Mouse (Mus musculus): ENCODE measurements around the gene Spaca3. TPM values are rescaled to one million over a fixed set of nuclear protein-coding genes. Genes with fewer than 3 reads are reported as not detected.
A peak's percentile ranks its signal among the peaks of the same experiment; 100 is the strongest.

The Spaca3 gene
- not detected in 2 replicates for polyA plus RNA-seq (2014; fragmentation: Nextera tagmentation; extraction: Ambion mirVana)

DNA sequence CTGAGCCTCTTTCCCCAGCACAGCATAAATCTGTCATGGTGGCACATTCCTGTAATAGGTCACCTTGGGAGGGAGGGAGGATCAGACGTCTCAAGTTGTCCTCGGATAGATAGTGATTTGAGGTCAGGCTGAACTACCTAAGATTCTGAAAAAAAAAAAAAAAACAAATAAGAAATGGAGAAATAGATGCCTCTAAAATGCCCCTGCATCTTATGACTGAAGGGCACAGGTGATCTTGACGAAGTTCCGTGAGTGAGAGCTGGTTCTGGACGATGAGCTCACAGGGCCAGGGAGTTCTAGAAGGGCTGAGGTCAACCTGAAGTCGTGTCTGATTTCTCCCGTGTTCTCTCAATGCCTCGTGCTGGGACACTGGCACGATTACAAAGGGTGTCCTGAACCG is at the start of gene Spaca3:
TSS of gene Spaca3 (plus strand) at position 301 of the 400 bp plus-strand sequence.
- Histone ChIP-seq H3K9ac (ENCODE audit: low read depth, low read length) (no peak within 1 kb of the TSS), H3K27me3 (replicated peaks; ENCODE audit: control insufficient read depth, insufficient read depth, low read length) (no peaks in the 10 kb centered on the region), H3K36me3 (ENCODE audit: control insufficient read depth, insufficient read depth, low read length) (no peaks in the 10 kb centered on the region), H3K4me2 (ENCODE audit: low read depth, low read length) (no peak within 1 kb of the TSS), H3K27ac (replicated peaks; ENCODE audit: low read depth, low read length) (no peak within 1 kb of the TSS), H3K4me3 (ENCODE audit: low read depth, low read length) (no peak within 1 kb of the TSS), H3K9me3 (ENCODE audit: control insufficient read depth, low read length) (no peaks in the 10 kb centered on the region), H3K4me1 (ENCODE audit: control insufficient read depth, insufficient read depth, low read length) (no peaks in the 10 kb centered on the region)
- DNase-seq (ENCODE audit: low spot score) (no peak), ATAC-seq (ENCODE audit: low read depth) (no peak)
- WGBS, result 70% methylated on average over 10 of the region's 10 CpGs

DNA sequence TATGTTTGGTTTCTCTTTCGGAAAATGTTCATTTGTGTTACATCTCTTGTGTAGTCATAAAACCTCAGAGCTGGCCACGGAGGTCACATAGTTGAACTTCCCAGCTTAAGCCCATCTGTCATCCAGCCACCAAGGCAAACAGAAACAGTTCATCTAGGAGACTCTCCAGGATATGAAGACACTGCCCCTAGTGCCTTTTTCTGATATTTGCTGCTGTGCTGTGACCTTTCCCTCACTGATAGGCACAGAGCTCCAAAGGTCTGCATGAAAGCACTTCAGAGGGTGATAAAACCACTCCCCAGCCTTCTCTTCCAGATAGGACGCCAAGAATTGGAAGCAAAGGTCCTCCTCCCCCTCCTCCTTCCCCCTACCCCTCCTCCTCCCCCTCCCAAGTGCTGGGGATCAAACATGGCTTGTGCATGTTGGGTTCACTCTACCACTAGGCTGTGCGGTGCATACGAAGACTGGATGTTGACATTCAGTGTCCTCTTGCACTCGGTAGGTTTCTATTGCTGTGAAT is 49.6 kb upstream of the Spaca3 start:
- Histone ChIP-seq H3K4me2 (ENCODE audit: low read depth, low read length) (no peak overlapping the region), H3K9ac (ENCODE audit: low read depth, low read length) (no peak overlapping the region), H3K36me3 (ENCODE audit: control insufficient read depth, insufficient read depth, low read length) (0 out of 2 replicates have a peak, but pooled peaks cover 5% of the 10 kb centered on the region), H3K9me3 (ENCODE audit: control insufficient read depth, low read length) (no peaks in the 10 kb centered on the region), H3K4me3 (ENCODE audit: low read depth, low read length) (no peak overlapping the region), H3K27me3 (replicated peaks; ENCODE audit: control insufficient read depth, insufficient read depth, low read length) (no peaks in the 10 kb centered on the region), H3K4me1 (ENCODE audit: control insufficient read depth, insufficient read depth, low read length) (peaks cover 14% of the 10 kb centered on the region), H3K27ac (replicated peaks; ENCODE audit: low read depth, low read length) (no peak overlapping the region)
- WGBS, result 69% methylated on average over 6 of the region's 6 CpGs
- DNase-seq (ENCODE audit: low spot score) (no peak), ATAC-seq (ENCODE audit: low read depth) (no peak)

GRCm38 (mm10) chr11:80809666-80809992 is 48.5 kb upstream of the Spaca3 start:
- no peaks in the 10 kb centered on the region for H3K27me3 ChIP-seq (replicated peaks; ENCODE audit: control insufficient read depth, insufficient read depth, low read length)
- ATAC-seq (ENCODE audit: low read depth), result peak; percentile 7; the same call in 1 of the 2 replicates
- peak overlapping the region; percentile 85 for H3K9ac ChIP-seq (ENCODE audit: low read depth, low read length)
- WGBS, result 21% methylated on average over 6 of the region's 6 CpGs
- peak overlapping the region; percentile 86 for H3K4me2 ChIP-seq (ENCODE audit: low read depth, low read length)
- peak overlapping the region; percentile 64 for H3K4me3 ChIP-seq (ENCODE audit: low read depth, low read length)
- peaks cover 15% of the 10 kb centered on the region for H3K36me3 ChIP-seq (ENCODE audit: control insufficient read depth, insufficient read depth, low read length)
- DNase-seq (ENCODE audit: low spot score), result no peak
- peak overlapping the region; percentile 88 for H3K27ac ChIP-seq (replicated peaks; ENCODE audit: low read depth, low read length)
- H3K9me3 ChIP-seq (ENCODE audit: control insufficient read depth, low read length), result no peaks in the 10 kb centered on the region
- peaks cover 14% of the 10 kb centered on the region for H3K4me1 ChIP-seq (ENCODE audit: control insufficient read depth, insufficient read depth, low read length)

DNA sequence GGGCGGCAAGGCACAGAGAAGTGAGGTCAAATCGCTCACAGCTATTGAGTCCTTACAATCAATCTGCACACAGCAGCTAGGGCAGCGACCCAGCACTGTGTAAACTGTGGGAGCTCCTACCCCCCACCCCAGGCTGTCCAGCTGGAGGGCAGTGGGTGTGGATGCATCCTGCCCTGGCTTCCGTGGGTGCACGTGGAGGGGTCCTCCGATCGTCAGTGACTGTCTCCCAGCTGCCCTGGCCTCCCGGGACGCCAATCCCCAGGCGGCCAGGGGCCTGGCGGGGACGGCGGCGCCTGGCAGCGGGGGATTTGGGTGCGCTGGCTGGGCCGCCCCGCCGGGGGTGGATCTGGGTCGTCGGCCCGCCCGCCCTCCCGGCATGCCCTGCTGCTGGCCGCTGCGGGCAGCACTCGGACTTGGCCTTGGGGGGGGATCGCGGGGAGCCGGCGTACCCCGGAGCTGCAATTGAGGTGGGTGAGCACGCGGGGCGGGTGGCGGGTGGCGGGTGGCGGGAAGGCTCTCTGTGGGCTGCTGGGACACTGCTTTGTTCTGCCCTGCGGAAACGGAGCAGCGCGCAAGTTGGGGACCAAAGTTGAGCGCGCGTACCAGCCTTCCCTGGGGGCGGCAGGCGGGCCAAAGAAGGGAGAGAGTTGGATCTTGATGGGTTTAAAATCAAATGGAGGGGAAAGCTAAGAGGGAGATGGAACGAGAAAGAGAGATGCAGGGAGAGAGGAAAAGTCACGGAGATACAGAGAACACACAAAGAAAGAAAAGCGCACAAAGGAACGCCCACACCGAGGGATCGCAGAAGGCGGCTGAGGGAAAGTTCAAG is 48.0 kb upstream of the Spaca3 start, which contains the start of gene Tmem98:
TSS of gene Tmem98 (plus strand) at position 183 of the 829 bp plus-strand sequence.
- DNase-seq (ENCODE audit: low spot score), result peak; percentile 53
- Histone ChIP-seq H3K4me2 (ENCODE audit: low read depth, low read length) (peak within 1 kb of the TSS; percentile 86), H3K9ac (ENCODE audit: low read depth, low read length) (peak within 1 kb of the TSS; percentile 85), H3K36me3 (ENCODE audit: control insufficient read depth, insufficient read depth, low read length) (peaks cover 21% of the 10 kb centered on the region), H3K4me1 (ENCODE audit: control insufficient read depth, insufficient read depth, low read length) (peaks cover 14% of the 10 kb centered on the region), H3K9me3 (ENCODE audit: control insufficient read depth, low read length) (no peaks in the 10 kb centered on the region), H3K27me3 (replicated peaks; ENCODE audit: control insufficient read depth, insufficient read depth, low read length) (no peaks in the 10 kb centered on the region), H3K27ac (replicated peaks; ENCODE audit: low read depth, low read length) (peak within 1 kb of the TSS; percentile 88), H3K4me3 (ENCODE audit: low read depth, low read length) (peak within 1 kb of the TSS; percentile 64)
- peak; percentile 84 for ATAC-seq (ENCODE audit: low read depth)
- 2% methylated on average over 37 of the region's 54 CpGs for WGBS

DNA sequence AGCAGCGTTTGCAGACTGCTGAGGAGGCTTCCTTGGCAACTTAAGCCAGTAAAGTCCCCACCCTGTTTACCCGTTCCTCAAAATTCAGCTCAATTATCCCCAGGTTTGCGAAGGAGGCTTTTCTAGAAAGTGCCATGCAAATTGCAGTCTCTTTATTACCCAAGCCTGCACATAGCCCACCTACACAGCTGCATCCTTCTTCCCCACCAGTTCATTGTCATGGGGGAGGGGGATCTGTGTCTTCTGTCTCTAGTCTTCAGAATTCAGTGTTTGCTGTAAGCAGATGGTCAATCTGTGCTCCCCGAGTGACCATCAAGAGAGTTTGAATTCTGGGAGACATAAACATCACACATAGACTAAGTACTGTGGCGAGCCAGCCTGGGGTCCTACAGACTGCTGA is 47.0 kb upstream of the Spaca3 start:
- H3K36me3 ChIP-seq (ENCODE audit: control insufficient read depth, insufficient read depth, low read length), result peaks cover 28% of the 10 kb centered on the region
- no peak for ATAC-seq (ENCODE audit: low read depth)
- peak overlapping the region; percentile 86 for H3K4me2 ChIP-seq (ENCODE audit: low read depth, low read length)
- H3K9ac ChIP-seq (ENCODE audit: low read depth, low read length), result peak overlapping the region; percentile 85
- H3K4me1 ChIP-seq (ENCODE audit: control insufficient read depth, insufficient read depth, low read length), result peaks cover 14% of the 10 kb centered on the region
- H3K4me3 ChIP-seq (ENCODE audit: low read depth, low read length), result peak overlapping the region; percentile 64
- 18% methylated on average over 5 of the region's 5 CpGs for WGBS
- peak overlapping the region; percentile 88; the same call in 1 of the 2 replicates for H3K27ac ChIP-seq (replicated peaks; ENCODE audit: low read depth, low read length)
- H3K27me3 ChIP-seq (replicated peaks; ENCODE audit: control insufficient read depth, insufficient read depth, low read length), result no peaks in the 10 kb centered on the region
- DNase-seq (ENCODE audit: low spot score), result no peak
- H3K9me3 ChIP-seq (ENCODE audit: control insufficient read depth, low read length), result no peaks in the 10 kb centered on the region

DNA sequence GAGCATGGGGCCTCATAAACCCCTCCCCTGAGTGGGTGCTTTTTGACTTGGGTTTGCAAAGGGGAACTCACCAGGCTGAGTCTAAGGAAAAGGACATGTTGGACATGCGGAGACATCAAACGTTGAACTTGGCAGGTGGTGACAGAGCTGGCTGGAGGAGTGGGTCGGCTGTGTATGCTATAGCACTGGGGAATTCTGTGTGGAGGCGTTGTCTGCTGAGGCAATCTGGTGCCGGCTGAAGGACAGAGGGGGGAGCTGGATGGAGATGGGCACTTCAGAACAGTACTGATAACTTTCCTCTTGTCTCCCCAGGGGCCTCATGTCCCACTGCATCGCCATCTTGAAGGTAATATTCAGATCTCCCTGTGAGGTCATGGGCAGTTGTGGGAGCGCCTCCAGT is 42.8 kb upstream of the Spaca3 start:
- Histone ChIP-seq H3K9ac (ENCODE audit: low read depth, low read length) (no peak overlapping the region), H3K36me3 (ENCODE audit: control insufficient read depth, insufficient read depth, low read length) (peaks cover 42% of the 10 kb centered on the region), H3K9me3 (ENCODE audit: control insufficient read depth, low read length) (no peaks in the 10 kb centered on the region), H3K27ac (replicated peaks; ENCODE audit: low read depth, low read length) (no peak overlapping the region), H3K4me3 (ENCODE audit: low read depth, low read length) (no peak overlapping the region), H3K4me1 (ENCODE audit: control insufficient read depth, insufficient read depth, low read length) (0 out of 2 replicates have a peak, but pooled peaks cover 14% of the 10 kb centered on the region), H3K27me3 (replicated peaks; ENCODE audit: control insufficient read depth, insufficient read depth, low read length) (no peaks in the 10 kb centered on the region), H3K4me2 (ENCODE audit: low read depth, low read length) (no peak overlapping the region)
- ATAC-seq (ENCODE audit: low read depth) (no peak), DNase-seq (ENCODE audit: low spot score) (no peak)
- 80% methylated on average over 7 of the region's 7 CpGs for whole genome bisulfite sequencing

GRCm38 (mm10) chr11:80818060-80818697 is 40.0 kb upstream of the Spaca3 start:
- H3K4me3 ChIP-seq (ENCODE audit: low read depth, low read length), result no peak overlapping the region
- no peaks in the 10 kb centered on the region for H3K27me3 ChIP-seq (replicated peaks; ENCODE audit: control insufficient read depth, insufficient read depth, low read length)
- no peak overlapping the region; the same call in 1 of the 2 replicates for H3K9ac ChIP-seq (ENCODE audit: low read depth, low read length)
- H3K4me1 ChIP-seq (ENCODE audit: control insufficient read depth, insufficient read depth, low read length), result 0 out of 2 replicates have a peak, but pooled peaks cover 7% of the 10 kb centered on the region
- DNase-seq (ENCODE audit: low spot score) (peak; percentile 92), ATAC-seq (ENCODE audit: low read depth) (peak; percentile 80)
- peak overlapping the region; percentile 11; the same call in 1 of the 2 replicates for H3K4me2 ChIP-seq (ENCODE audit: low read depth, low read length)
- H3K27ac ChIP-seq (replicated peaks; ENCODE audit: low read depth, low read length), result 0 out of 2 replicates have a peak overlapping the region, but pooled peaks have one; percentile 19
- no peaks in the 10 kb centered on the region for H3K9me3 ChIP-seq (ENCODE audit: control insufficient read depth, low read length)
- peaks cover 55% of the 10 kb centered on the region for H3K36me3 ChIP-seq (ENCODE audit: control insufficient read depth, insufficient read depth, low read length)
- WGBS, result 26% methylated on average over 11 of the region's 11 CpGs

DNA sequence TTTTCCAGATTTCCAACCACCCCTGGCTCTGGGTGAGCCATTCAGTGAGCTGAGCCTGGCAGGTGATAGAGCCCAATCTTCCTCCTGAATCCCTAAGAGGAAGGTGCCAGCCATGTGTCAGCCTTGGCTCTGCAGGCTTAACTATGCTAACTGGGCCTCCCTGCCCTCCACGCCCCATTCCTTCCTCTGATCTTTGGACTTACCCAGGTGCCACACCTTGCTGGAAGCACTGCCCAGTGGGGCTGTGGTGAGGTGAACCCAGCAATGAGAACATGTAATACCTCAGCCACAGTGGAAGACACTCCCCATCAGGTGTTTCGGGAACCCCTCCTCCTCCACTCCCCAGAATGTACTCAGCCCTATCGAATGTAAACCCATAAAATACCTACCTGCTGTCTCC is 38.1 kb upstream of the Spaca3 start:
- H3K4me1 ChIP-seq (ENCODE audit: control insufficient read depth, insufficient read depth, low read length), result 0 out of 2 replicates have a peak, but pooled peaks cover 7% of the 10 kb centered on the region
- no peak for ATAC-seq (ENCODE audit: low read depth)
- H3K36me3 ChIP-seq (ENCODE audit: control insufficient read depth, insufficient read depth, low read length), result peaks cover 35% of the 10 kb centered on the region
- no peaks in the 10 kb centered on the region for H3K27me3 ChIP-seq (replicated peaks; ENCODE audit: control insufficient read depth, insufficient read depth, low read length)
- no peak overlapping the region for H3K9ac ChIP-seq (ENCODE audit: low read depth, low read length)
- 82% methylated on average over 3 of the region's 3 CpGs for WGBS
- H3K9me3 ChIP-seq (ENCODE audit: control insufficient read depth, low read length), result no peaks in the 10 kb centered on the region
- no peak overlapping the region for H3K27ac ChIP-seq (replicated peaks; ENCODE audit: low read depth, low read length)
- DNase-seq (ENCODE audit: low spot score), result no peak
- H3K4me3 ChIP-seq (ENCODE audit: low read depth, low read length), result no peak overlapping the region
- no peak overlapping the region for H3K4me2 ChIP-seq (ENCODE audit: low read depth, low read length)
